Mouse (Mus musculus): ENCODE results near the gene Angptl1. TPM values are rescaled to one million over a fixed set of nuclear protein-coding genes. Genes with fewer than 3 reads are reported as not detected.

Gene Angptl1
- 0.57 TPM for polyA plus RNA-seq (2017; shearing (Covaris generic))

GRCm38 (mm10) chr1:156838177-156838576 is at the start of gene Angptl1:
Gene Angptl1, plus strand, starts transcription at chr1:156838562.

Other genes with a start within 250 kb of the Angptl1 start
- 34.8 TPM for gene Tor3a, start 164.2 kb upstream of the Angptl1 start, polyA plus RNA-seq (2017; shearing (Covaris generic))
- gene Fam20b, start 119.5 kb upstream of the Angptl1 start, polyA plus RNA-seq (2017; shearing (Covaris generic)) = 28.4 TPM
- 69.9 TPM for gene Ralgps2, start 101.1 kb downstream of the Angptl1 start, polyA plus RNA-seq (2017; shearing (Covaris generic))

Measured in CD4-positive, CD25-positive, alpha-beta regulatory T cell (primary cell).